Mouse (Mus musculus) adrenal gland (tissue): Measurements from ENCODE around the gene Gm49510.

Experiments
- intact Hi-C: fragments of 180-260 bp; cut with DNase I; formaldehyde crosslinking; loops from one replicate; pipeline ENCODE4 v1.15.1; 2025
- microRNA-seq, 2 experiments: library from miRNA; unstranded; fragments of <30 nt; microRNA quantifications; one replicate each; pipeline ENCODE4; 2019

The Gm49510 gene

DNA sequence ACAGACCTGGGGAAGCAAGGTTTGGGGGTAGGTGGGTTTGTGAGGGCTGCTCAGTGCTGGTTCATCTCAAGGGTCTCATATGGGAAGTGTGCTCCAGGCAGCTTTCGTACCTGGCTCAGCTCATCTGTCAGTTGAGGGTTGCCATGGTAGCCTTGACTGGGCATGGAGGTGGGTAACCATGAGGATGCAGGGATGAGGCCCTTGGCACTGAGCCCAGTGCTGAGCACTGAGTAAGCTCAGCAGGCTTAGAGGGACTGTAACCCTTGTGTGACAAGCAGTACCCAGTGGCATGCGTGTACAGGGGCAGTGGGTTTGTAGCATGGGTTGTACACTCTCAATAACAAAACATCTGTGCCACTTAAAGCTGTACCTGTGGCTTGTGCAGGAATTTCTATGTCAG lies 38.5 kb downstream of the Gm49510 start:
- intact Hi-C loops: no loop called here

GRCm38 (mm10) chr15:78940325-78940724 lies 40.9 kb downstream of the Gm49510 start:
- intact Hi-C loops: no loop called here

GRCm38 (mm10) chr15:78942663-78943062 lies 43.2 kb downstream of the Gm49510 start:
- intact Hi-C loops: no loop called here

- intact Hi-C loops: no loop called here
Measured at GRCm38 (mm10) chr15:78946232-78946631, 46.8 kb downstream of the Gm49510 start.

DNA sequence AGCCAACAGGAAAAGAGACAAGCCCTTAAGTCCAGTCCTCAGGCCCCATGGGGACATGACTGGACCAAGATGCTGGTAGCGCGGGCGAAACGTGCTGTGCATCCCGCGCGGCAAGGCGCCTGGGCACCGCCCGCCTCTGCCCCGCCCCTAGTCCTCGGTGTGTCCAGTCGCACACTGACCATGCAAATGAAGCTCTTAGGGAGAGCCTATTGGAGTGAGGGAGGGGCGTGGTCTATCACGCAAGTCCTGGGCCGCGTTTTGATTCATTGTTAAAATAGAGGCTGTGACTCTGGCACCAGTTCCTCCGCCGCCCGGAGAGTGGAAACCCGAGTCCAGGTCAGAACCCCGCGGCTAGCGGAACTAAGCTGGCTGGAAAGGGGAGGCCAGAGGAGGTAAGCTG lies 48.2 kb downstream of the Gm49510 start, which contains the start of gene Triobp:
Triobp (plus strand) TSS at position 68 of the 400 bp plus-strand sequence.
- intact Hi-C loops: no loop called here

- intact Hi-C loops: no loop called here
Measured at GRCm38 (mm10) chr15:78948152-78948725, 48.8 kb downstream of the Gm49510 start.

- intact Hi-C loops: no loop called here
Measured at GRCm38 (mm10) chr15:78948883-78949282, 49.4 kb downstream of the Gm49510 start.

DNA sequence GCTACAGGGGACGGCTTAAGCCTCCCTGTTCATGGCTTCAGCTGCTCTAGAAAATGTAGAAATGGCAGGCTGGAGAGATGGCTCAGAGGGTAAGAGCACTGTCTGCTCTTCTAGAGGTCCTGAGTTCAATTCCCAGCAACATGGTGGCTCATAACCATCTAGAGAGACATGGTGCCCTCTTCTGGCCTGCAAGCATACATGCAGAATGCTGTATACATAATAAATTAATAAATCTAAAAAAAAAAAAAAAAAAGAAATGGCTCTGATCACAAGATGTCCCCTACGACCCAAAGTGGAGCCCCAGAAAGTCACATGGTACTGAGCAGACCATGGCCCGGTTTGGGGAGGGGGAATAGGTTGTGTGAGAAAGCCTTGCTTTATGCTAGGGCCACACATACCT lies 56.2 kb downstream of the Gm49510 start:
- intact Hi-C loops: no loop called here

- intact Hi-C loops: no loop called here
Measured at GRCm38 (mm10) chr15:78956351-78956750, 56.9 kb downstream of the Gm49510 start.

DNA sequence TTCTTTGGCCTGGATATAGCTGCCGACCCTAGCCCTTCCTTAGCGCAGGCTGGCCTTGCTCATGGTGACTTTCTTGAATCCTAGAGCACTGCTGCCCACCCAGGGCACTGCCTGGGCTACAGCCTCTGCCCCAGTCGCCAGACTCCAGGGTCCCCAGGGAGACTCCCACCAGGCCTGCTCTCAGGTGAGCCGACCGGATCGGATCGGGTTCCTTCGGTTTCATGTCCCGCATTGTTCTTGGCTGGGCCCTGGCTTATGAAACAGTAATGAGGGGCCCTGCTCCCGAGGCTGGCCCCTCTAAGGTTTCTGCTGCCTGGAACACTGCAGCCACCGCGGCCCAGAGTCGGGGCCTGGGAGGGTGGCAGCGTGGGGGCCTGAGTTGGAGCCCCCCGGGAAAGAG lies 57.6 kb downstream of the Gm49510 start:
- intact Hi-C loops: no loop called here

GRCm38 (mm10) chr15:78959537-78959936 lies 60.1 kb downstream of the Gm49510 start:
- intact Hi-C loops: no loop called here

DNA sequence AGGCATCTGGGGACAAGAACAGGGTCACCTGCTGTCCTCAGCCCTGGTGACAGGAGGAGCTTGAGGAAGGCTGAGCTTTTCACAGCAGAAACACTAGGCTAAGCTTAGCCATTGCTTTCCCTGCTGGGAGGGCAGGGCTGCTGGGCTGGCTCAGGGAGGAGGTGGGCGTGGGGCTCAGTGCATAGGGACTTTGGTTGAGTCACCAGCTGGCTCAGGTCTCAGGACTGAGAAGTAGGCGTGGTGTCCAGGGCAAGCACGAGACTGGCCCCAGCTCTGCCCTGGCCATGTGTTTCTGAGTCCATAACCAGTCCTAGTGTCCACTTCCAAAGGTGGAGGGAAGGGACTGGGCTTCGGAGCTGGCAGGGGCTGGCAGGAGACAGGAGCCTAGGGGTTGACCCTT lies 60.6 kb downstream of the Gm49510 start:
- intact Hi-C loops: no loop called here

DNA sequence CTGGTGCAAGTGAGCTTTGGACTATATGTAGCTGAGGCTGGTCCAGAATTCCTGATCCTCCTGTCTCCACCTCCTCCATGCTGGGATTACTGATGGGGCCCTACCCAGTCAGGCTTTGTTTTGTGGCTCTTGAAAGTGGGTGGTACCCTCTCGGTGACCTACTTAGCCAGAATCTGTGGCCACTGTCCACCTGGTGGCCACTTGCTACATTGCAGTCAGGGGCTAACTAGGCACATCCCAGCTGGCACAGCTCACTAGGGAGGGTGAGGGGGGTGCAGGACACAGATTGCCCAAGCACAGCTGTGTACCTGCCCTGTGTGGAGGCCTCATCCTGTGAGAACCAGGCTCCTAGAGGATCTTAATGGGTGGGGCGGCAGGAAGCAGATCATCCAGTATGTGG lies 63.4 kb downstream of the Gm49510 start:
- intact Hi-C loops: no loop called here

Small RNA genes lying within 50 kb of the gene (microRNA-seq; reads per million reads assigned to microRNA genes)
- gene Mir6955: 0.23 to 2.0 reads per million in 2 experiments
